32 mouse cellular contexts compared by ENCODE assay signal in the genomic region with DNA sequence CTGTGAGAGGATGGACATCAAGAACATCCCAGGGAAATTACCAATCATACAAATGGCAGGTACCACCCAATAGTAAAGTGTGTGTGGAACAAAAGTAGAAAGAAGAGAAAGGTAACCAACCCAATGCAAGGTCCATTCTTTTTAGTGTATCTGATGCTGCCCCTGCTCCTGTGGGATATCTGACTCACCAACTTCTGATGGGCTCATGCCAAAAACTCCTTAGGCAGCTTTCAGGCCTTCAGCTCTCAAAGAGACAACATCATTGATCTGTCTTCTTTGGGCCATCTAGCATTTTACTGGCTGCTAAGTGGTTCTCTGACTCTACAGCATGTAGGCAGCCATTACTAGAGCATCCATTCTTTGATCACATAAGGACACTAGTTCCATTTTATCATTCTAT.
"Had no signal": no experiment of that assay in that cellular context is flagged by ENCODE, and none has a peak within 500 bp of the region (broad histone marks: within the 10 kb centered on the region; RNA-seq: fewer than 3 reads in every experiment).

No protein-coding gene starts in this region.

- H3K9me3 ChIP-seq: limb, embryonic 10.5 days; limb, embryonic 12.5 days; limb, embryonic 13.5 days; limb, embryonic 15.5 days; liver, embryonic 12.5 days; liver, embryonic 13.5 days; liver, embryonic 15.5 days; lung, embryonic 15.5 days; midbrain, embryonic 10.5 days; midbrain, embryonic 12.5 days; midbrain, embryonic 13.5 days; midbrain, embryonic 15.5 days; neural tube, embryonic 12.5 days had no signal

- H3K4me3 ChIP-seq: limb, embryonic 10.5 days; limb, embryonic 12.5 days; limb, embryonic 13.5 days; limb, embryonic 15.5 days; liver, embryonic 12.5 days; liver, embryonic 13.5 days; liver, embryonic 15.5 days; lung, embryonic 15.5 days; megakaryocyte, embryonic 14.5 days; midbrain, embryonic 10.5 days; midbrain, embryonic 12.5 days; midbrain, embryonic 13.5 days; midbrain, embryonic 15.5 days; myocyte; neural tube, embryonic 12.5 days had no signal

- H3K27me3 ChIP-seq: limb, embryonic 12.5 days; limb, embryonic 13.5 days; limb, embryonic 15.5 days; liver, embryonic 12.5 days; liver, embryonic 13.5 days; liver, embryonic 15.5 days; lung, embryonic 15.5 days; megakaryocyte, embryonic 14.5 days; midbrain, embryonic 12.5 days; midbrain, embryonic 13.5 days; midbrain, embryonic 15.5 days; neural tube, embryonic 12.5 days had no signal

- H3K9ac ChIP-seq: limb, embryonic 12.5 days; limb, embryonic 13.5 days; limb, embryonic 15.5 days; liver, embryonic 12.5 days; liver, embryonic 13.5 days; liver, embryonic 14.5 days; liver, embryonic 15.5 days; liver, postnatal 0 days; lung, embryonic 14.5 days; lung, embryonic 15.5 days; midbrain, embryonic 12.5 days; midbrain, embryonic 13.5 days; midbrain, embryonic 15.5 days; neural tube, embryonic 12.5 days had no signal

- H3K36me3 ChIP-seq: limb, embryonic 10.5 days; limb, embryonic 12.5 days; limb, embryonic 13.5 days; limb, embryonic 15.5 days; liver, embryonic 12.5 days; liver, embryonic 13.5 days; liver, embryonic 15.5 days; lung, embryonic 15.5 days; midbrain, embryonic 10.5 days; midbrain, embryonic 12.5 days; midbrain, embryonic 13.5 days; midbrain, embryonic 15.5 days; neural tube, embryonic 12.5 days had no signal

- H3K27ac ChIP-seq: limb, embryonic 10.5 days; limb, embryonic 12.5 days; limb, embryonic 13.5 days; limb, embryonic 15.5 days; liver, embryonic 12.5 days; liver, embryonic 13.5 days; liver, embryonic 14.5 days; liver, embryonic 15.5 days; lung, embryonic 15.5 days; macrophage; midbrain, embryonic 10.5 days; midbrain, embryonic 12.5 days; midbrain, embryonic 13.5 days; midbrain, embryonic 15.5 days; neural tube, embryonic 12.5 days had no signal

- H3K4me1 ChIP-seq: limb, embryonic 10.5 days; limb, embryonic 12.5 days; limb, embryonic 13.5 days; limb, embryonic 15.5 days; liver, embryonic 12.5 days; liver, embryonic 13.5 days; liver, embryonic 15.5 days; lung, embryonic 15.5 days; megakaryocyte, embryonic 14.5 days; midbrain, embryonic 10.5 days; midbrain, embryonic 12.5 days; midbrain, embryonic 13.5 days; midbrain, embryonic 15.5 days; neural tube, embryonic 12.5 days had no signal

- DNase-seq: left cerebral cortex, postnatal 4 days; liver; liver, embryonic 13.5 days; liver, postnatal 0 days; lung, adult 18-20 months; lung, adult 2 months; lung, embryonic 14.5 days; lung, postnatal 10 days; lung, postnatal 14 days; lung, postnatal 36 days; lung, postnatal 4 days; midbrain, embryonic 14.5 days had no signal

- H3K4me2 ChIP-seq: limb, embryonic 12.5 days; limb, embryonic 13.5 days; limb, embryonic 15.5 days; liver, embryonic 11.5 days; liver, embryonic 12.5 days; liver, embryonic 13.5 days; liver, embryonic 15.5 days; lung, embryonic 14.5 days; lung, embryonic 15.5 days; midbrain, embryonic 11.5 days; midbrain, embryonic 12.5 days; midbrain, embryonic 13.5 days; midbrain, embryonic 15.5 days; neural tube, embryonic 12.5 days had no signal

- ATAC-seq: liver, embryonic 12.5 days; liver, postnatal 0 days; lung, postnatal 0 days; midbrain, embryonic 13.5 days; midbrain, embryonic 15.5 days; midbrain, embryonic 16.5 days had no signal
